Mouse (Mus musculus): ENCODE data around the gene 1700010B08Rik. TPM values are rescaled to one million over a fixed set of nuclear protein-coding genes. Genes with fewer than 3 reads are reported as not detected.
A peak's percentile ranks its signal among the peaks of the same experiment; 100 is the strongest.

Gene 1700010B08Rik
- polyA plus RNA-seq, 1 experiment from 2014 or later = not detected

DNA sequence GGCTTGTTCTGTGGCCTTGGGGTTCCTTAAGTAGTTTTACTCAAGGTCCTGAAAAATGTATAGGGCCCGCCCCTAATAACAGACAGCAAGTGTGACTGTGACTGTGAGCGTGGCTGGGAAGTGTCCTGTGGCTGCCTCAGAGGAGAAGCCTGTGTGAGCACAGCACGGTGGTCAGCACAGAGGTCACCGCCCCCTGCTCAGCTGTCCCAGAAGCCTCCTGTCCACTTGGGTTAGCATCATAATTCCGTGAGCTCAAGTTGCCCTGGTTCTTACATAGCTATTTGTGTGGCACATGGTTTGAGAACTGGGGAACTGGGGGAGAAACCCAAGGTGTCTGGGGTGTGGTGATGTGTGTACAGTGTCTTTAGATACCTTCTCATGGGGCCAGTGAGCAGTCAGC is 31.9 kb upstream of the 1700010B08Rik start:
- Histone ChIP-seq H3K36me3 (replicated peaks; ENCODE audit: control insufficient read depth, insufficient read depth, low read depth, low read length) (no peaks in the 10 kb centered on the region), H3K4me2 (ENCODE audit: low read depth, low read length) (no peak overlapping the region), H3K27me3 (ENCODE audit: control insufficient read depth, insufficient read depth, low read length) (no peaks in the 10 kb centered on the region), H3K27ac (replicated peaks; ENCODE audit: low read depth, low read length) (no peak overlapping the region), H3K9ac (replicated peaks; ENCODE audit: low read length) (no peak overlapping the region), H3K9me3 (replicated peaks; ENCODE audit: control insufficient read depth, low read length) (no peaks in the 10 kb centered on the region), H3K4me1 (ENCODE audit: control insufficient read depth, insufficient read depth, low read length) (no peaks in the 10 kb centered on the region), H3K4me3 (ENCODE audit: low read depth, low read length) (no peak overlapping the region)
- DNase-seq (ENCODE audit: low spot score) (no peak), ATAC-seq (replicated peaks; ENCODE audit: insufficient number of reproducible peaks, low FRiP score, low TSS enrichment, low read depth) (no peak)
- 79% methylated on average over 5 of the region's 5 CpGs for WGBS

GRCm38 (mm10) chr2:173689835-173690234 is 29.4 kb upstream of the 1700010B08Rik start:
- no peak overlapping the region for H3K27ac ChIP-seq (replicated peaks; ENCODE audit: low read depth, low read length)
- no peak overlapping the region for H3K9ac ChIP-seq (replicated peaks; ENCODE audit: low read length)
- ATAC-seq (replicated peaks; ENCODE audit: insufficient number of reproducible peaks, low FRiP score, low TSS enrichment, low read depth) (no peak), DNase-seq (ENCODE audit: low spot score) (no peak)
- no peaks in the 10 kb centered on the region for H3K36me3 ChIP-seq (replicated peaks; ENCODE audit: control insufficient read depth, insufficient read depth, low read depth, low read length)
- H3K4me1 ChIP-seq (ENCODE audit: control insufficient read depth, insufficient read depth, low read length) = no peaks in the 10 kb centered on the region
- H3K4me3 ChIP-seq (ENCODE audit: low read depth, low read length) = no peak overlapping the region
- H3K9me3 ChIP-seq (replicated peaks; ENCODE audit: control insufficient read depth, low read length) = no peaks in the 10 kb centered on the region
- H3K4me2 ChIP-seq (ENCODE audit: low read depth, low read length) = no peak overlapping the region
- H3K27me3 ChIP-seq (ENCODE audit: control insufficient read depth, insufficient read depth, low read length) = no peaks in the 10 kb centered on the region

GRCm38 (mm10) chr2:173691748-173692147 is 27.5 kb upstream of the 1700010B08Rik start:
- H3K4me1 ChIP-seq (ENCODE audit: control insufficient read depth, insufficient read depth, low read length) = no peaks in the 10 kb centered on the region
- 89% methylated on average over 6 of the region's 6 CpGs for WGBS
- no peaks in the 10 kb centered on the region for H3K27me3 ChIP-seq (ENCODE audit: control insufficient read depth, insufficient read depth, low read length)
- no peak overlapping the region for H3K4me2 ChIP-seq (ENCODE audit: low read depth, low read length)
- H3K9ac ChIP-seq (replicated peaks; ENCODE audit: low read length) = no peak overlapping the region
- no peak for ATAC-seq (replicated peaks; ENCODE audit: insufficient number of reproducible peaks, low FRiP score, low TSS enrichment, low read depth)
- DNase-seq (ENCODE audit: low spot score) = no peak
- H3K4me3 ChIP-seq (ENCODE audit: low read depth, low read length) = no peak overlapping the region
- H3K27ac ChIP-seq (replicated peaks; ENCODE audit: low read depth, low read length) = no peak overlapping the region
- no peaks in the 10 kb centered on the region for H3K36me3 ChIP-seq (replicated peaks; ENCODE audit: control insufficient read depth, insufficient read depth, low read depth, low read length)
- H3K9me3 ChIP-seq (replicated peaks; ENCODE audit: control insufficient read depth, low read length) = no peaks in the 10 kb centered on the region

GRCm38 (mm10) chr2:173692693-173693092 is 26.5 kb upstream of the 1700010B08Rik start:
- H3K4me1 ChIP-seq (ENCODE audit: control insufficient read depth, insufficient read depth, low read length) = no peaks in the 10 kb centered on the region
- H3K4me2 ChIP-seq (ENCODE audit: low read depth, low read length) = no peak overlapping the region
- H3K4me3 ChIP-seq (ENCODE audit: low read depth, low read length) = no peak overlapping the region
- WGBS = 95% methylated on average over 2 of the region's 2 CpGs
- no peaks in the 10 kb centered on the region; the same call in 1 of the 2 replicates for H3K36me3 ChIP-seq (replicated peaks; ENCODE audit: control insufficient read depth, insufficient read depth, low read depth, low read length)
- no peak overlapping the region for H3K9ac ChIP-seq (replicated peaks; ENCODE audit: low read length)
- no peaks in the 10 kb centered on the region for H3K27me3 ChIP-seq (ENCODE audit: control insufficient read depth, insufficient read depth, low read length)
- no peak for ATAC-seq (replicated peaks; ENCODE audit: insufficient number of reproducible peaks, low FRiP score, low TSS enrichment, low read depth)
- no peaks in the 10 kb centered on the region for H3K9me3 ChIP-seq (replicated peaks; ENCODE audit: control insufficient read depth, low read length)
- H3K27ac ChIP-seq (replicated peaks; ENCODE audit: low read depth, low read length) = no peak overlapping the region
- no peak for DNase-seq (ENCODE audit: low spot score)

DNA sequence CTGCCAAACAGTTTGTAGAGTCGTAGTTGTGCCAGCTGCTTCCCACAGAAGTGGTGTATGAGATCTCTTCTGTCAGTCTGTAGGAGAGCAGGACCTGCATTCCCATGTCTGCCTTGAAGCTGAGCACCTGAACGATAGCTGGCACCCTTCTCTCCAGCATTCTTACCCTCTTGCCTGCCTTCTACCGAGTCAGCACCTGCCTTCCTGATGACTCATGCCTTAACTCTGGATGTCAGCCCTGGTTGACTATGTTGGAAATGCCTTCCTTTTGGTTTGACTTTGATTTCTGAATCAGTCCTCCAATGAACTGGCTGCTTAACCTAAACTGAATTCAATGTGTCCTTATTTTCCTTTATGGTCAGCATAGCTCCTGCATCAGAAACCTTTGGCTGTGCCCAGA is 20.4 kb upstream of the 1700010B08Rik start:
- Histone ChIP-seq H3K9ac (replicated peaks; ENCODE audit: low read length) (no peak overlapping the region), H3K27ac (replicated peaks; ENCODE audit: low read depth, low read length) (no peak overlapping the region), H3K36me3 (replicated peaks; ENCODE audit: control insufficient read depth, insufficient read depth, low read depth, low read length) (peaks cover 3% of the 10 kb centered on the region; the same call in 1 of the 2 replicates), H3K27me3 (ENCODE audit: control insufficient read depth, insufficient read depth, low read length) (no peaks in the 10 kb centered on the region), H3K4me2 (ENCODE audit: low read depth, low read length) (no peak overlapping the region), H3K4me1 (ENCODE audit: control insufficient read depth, insufficient read depth, low read length) (no peaks in the 10 kb centered on the region), H3K4me3 (ENCODE audit: low read depth, low read length) (no peak overlapping the region), H3K9me3 (replicated peaks; ENCODE audit: control insufficient read depth, low read length) (no peaks in the 10 kb centered on the region)
- WGBS = 86% methylated on average over 3 of the region's 3 CpGs
- no peak for DNase-seq (ENCODE audit: low spot score)
- ATAC-seq (replicated peaks; ENCODE audit: insufficient number of reproducible peaks, low FRiP score, low TSS enrichment, low read depth) = no peak

DNA sequence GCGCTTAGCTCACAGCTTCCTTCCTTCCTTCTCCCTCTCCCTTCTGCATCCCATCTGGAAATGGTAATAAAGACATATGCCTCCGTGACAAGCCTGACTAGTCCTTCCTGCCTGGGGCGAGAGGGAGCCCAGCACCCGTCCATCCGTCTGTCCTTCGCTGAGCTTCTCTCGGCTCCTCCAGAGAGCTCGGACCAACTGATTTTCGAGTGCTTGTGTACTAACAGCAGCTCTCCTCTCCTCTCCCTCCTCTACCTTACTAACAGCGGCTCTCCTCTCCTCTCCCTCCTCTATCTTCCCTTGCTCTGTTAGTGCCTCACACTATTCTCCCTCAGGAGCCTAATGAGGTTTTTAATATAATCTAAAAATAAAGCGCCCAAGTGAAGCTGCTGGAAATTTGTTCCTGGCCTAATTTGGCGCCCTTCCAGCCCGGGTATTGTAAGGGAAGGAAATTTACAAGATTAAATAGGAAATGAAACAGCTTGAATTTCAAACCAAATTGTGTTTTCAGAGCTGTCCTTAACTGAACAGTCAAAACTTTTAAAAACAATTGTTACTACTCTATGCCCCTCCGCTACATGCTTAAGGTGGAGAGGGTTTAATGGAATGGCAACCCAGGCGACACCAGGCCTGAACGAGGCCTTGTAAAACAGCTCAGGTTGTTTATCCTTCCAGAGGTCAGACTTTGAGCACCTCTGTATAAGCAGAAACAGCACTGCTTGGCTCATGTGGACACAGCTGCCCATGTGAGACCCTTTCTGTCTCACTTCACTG is 16.9 kb upstream of the 1700010B08Rik start:
- H3K9ac ChIP-seq (replicated peaks; ENCODE audit: low read length) = no peak overlapping the region
- no peak overlapping the region for H3K4me2 ChIP-seq (ENCODE audit: low read depth, low read length)
- H3K27ac ChIP-seq (replicated peaks; ENCODE audit: low read depth, low read length) = no peak overlapping the region
- no peaks in the 10 kb centered on the region for H3K9me3 ChIP-seq (replicated peaks; ENCODE audit: control insufficient read depth, low read length)
- H3K4me3 ChIP-seq (ENCODE audit: low read depth, low read length) = no peak overlapping the region
- 77% methylated on average over 16 of the region's 16 CpGs for WGBS
- DNase-seq (ENCODE audit: low spot score) = peak; percentile 7
- no peaks in the 10 kb centered on the region for H3K4me1 ChIP-seq (ENCODE audit: control insufficient read depth, insufficient read depth, low read length)
- H3K36me3 ChIP-seq (replicated peaks; ENCODE audit: control insufficient read depth, insufficient read depth, low read depth, low read length) = 0 out of 2 replicates have a peak, but pooled peaks cover 3% of the 10 kb centered on the region
- no peaks in the 10 kb centered on the region for H3K27me3 ChIP-seq (ENCODE audit: control insufficient read depth, insufficient read depth, low read length)
- ATAC-seq (replicated peaks; ENCODE audit: insufficient number of reproducible peaks, low FRiP score, low TSS enrichment, low read depth) = no peak

- no peak overlapping the region for H3K4me3 ChIP-seq (ENCODE audit: low read depth, low read length)
- WGBS = 84% methylated on average over 12 of the region's 12 CpGs
These were observed 16.4 kb upstream of the 1700010B08Rik start for GRCm38 (mm10) chr2:173702867-173703237.

DNA sequence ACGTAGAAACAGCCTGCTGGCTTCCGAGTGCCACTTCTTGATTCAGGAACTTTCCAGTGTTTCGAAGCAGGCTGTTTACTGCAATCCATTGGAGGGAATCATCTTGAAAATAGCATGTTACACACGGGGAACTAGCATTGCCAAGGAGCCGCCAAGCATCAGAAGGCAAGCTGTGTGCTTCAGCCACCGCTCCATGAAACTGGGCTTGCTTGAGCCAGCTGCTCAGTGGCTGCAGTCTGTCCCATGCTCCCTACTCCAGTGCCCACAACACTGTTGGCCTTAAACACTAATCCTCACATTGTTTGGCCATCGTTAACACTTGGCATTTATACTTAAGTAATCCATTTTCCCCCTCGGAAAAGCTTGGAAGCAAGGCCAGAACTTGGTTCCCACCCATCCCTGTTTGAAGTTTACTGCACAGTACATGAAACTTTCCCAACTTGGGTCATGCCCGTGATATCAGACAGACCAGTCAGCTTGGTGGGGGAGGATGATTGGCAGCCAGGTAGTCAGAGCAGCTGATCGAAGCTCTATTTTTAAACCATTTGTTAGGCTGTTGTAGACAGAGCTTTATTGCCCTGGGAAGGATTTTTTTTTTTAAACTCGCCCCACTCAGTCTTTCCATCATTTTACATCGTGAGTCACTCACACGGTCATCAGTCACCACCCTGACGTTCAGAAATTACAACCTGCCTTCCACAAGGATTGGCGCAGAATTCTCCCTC is 13.2 kb upstream of the 1700010B08Rik start:
- Histone ChIP-seq H3K4me2 (ENCODE audit: low read depth, low read length) (no peak overlapping the region), H3K27me3 (ENCODE audit: control insufficient read depth, insufficient read depth, low read length) (no peaks in the 10 kb centered on the region), H3K9me3 (replicated peaks; ENCODE audit: control insufficient read depth, low read length) (no peaks in the 10 kb centered on the region), H3K27ac (replicated peaks; ENCODE audit: low read depth, low read length) (no peak overlapping the region), H3K9ac (replicated peaks; ENCODE audit: low read length) (no peak overlapping the region), H3K4me3 (ENCODE audit: low read depth, low read length) (no peak overlapping the region), H3K36me3 (replicated peaks; ENCODE audit: control insufficient read depth, insufficient read depth, low read depth, low read length) (no peaks in the 10 kb centered on the region), H3K4me1 (ENCODE audit: control insufficient read depth, insufficient read depth, low read length) (no peaks in the 10 kb centered on the region)
- ATAC-seq (replicated peaks; ENCODE audit: insufficient number of reproducible peaks, low FRiP score, low TSS enrichment, low read depth) = no peak
- DNase-seq (ENCODE audit: low spot score) = no peak
- WGBS = 89% methylated on average over 15 of the region's 15 CpGs

More at GRCm38 (mm10) chr2:173702867-173703237, 16.4 kb upstream of the 1700010B08Rik start:
- Histone ChIP-seq H3K9ac (replicated peaks; ENCODE audit: low read length) (no peak overlapping the region), H3K27ac (replicated peaks; ENCODE audit: low read depth, low read length) (no peak overlapping the region), H3K9me3 (replicated peaks; ENCODE audit: control insufficient read depth, low read length) (no peaks in the 10 kb centered on the region), H3K4me2 (ENCODE audit: low read depth, low read length) (no peak overlapping the region), H3K36me3 (replicated peaks; ENCODE audit: control insufficient read depth, insufficient read depth, low read depth, low read length) (0 out of 2 replicates have a peak, but pooled peaks cover 3% of the 10 kb centered on the region), H3K4me1 (ENCODE audit: control insufficient read depth, insufficient read depth, low read length) (no peaks in the 10 kb centered on the region), H3K27me3 (ENCODE audit: control insufficient read depth, insufficient read depth, low read length) (no peaks in the 10 kb centered on the region)
- ATAC-seq (replicated peaks; ENCODE audit: insufficient number of reproducible peaks, low FRiP score, low TSS enrichment, low read depth) (no peak), DNase-seq (ENCODE audit: low spot score) (no peak)
